Mouse (Mus musculus) layer of hippocampus, adult 2 months (tissue): ENCODE data around the gene Sf3b1. TPM values are rescaled to one million over a fixed set of nuclear protein-coding genes. Genes with fewer than 3 reads are reported as not detected.
"Not testable (repeated sequence)": the region's sequence is repeated elsewhere in the genome, so short reads cannot be mapped to it uniquely, and the experiment has no call there.

ENCODE experiments used
- DNase-seq, 2 experiments: peaks; one replicate each; pipeline ENCODE4 v3.0.0; 2022; ENCODE audit warnings: low spot score in 2 of 2
- H3K27ac ChIP-seq: fragments of 200-600 bp; 2 replicates; pipeline ENCODE4 v1.8.1; 2022
- H3K4me3 ChIP-seq: fragments of 200-600 bp; 2 replicates; pipeline ENCODE4 v1.8.1; 2022; ENCODE audit warnings: mild to moderate bottlenecking
- CTCF ChIP-seq: fragments of 200-600 bp; conservative IDR thresholded peaks from 2 replicates; pipeline ENCODE4 v1.8.1; 2022; ENCODE audit warnings: antibody characterized with exemption, mild to moderate bottlenecking, moderate library complexity
- total RNA-seq, 2 experiments: library from RNA; stranded (reverse); gene quantifications; 2 replicates each; pipeline ENCODE4 v1.2.3; 2021

Gene Sf3b1
- total RNA-seq, 2 experiments from 2014 or later = 170 to 175 TPM

GRCm38 (mm10) chr1:54960613-54961165, 66.6 kb downstream of the Sf3b1 start:
- H3K27ac ChIP-seq = no peak overlapping the region
- H3K4me3 ChIP-seq = no peak overlapping the region

GRCm38 (mm10) chr1:54958525-54958924, 68.8 kb downstream of the Sf3b1 start:
- DNase-seq = no peak
- no peak overlapping the region for H3K27ac ChIP-seq
- H3K4me3 ChIP-seq = no peak overlapping the region
- TF ChIP-seq CTCF = peak; percentile 64

More at GRCm38 (mm10) chr1:54960613-54961165, 66.6 kb downstream of the Sf3b1 start:
- no peak for TF ChIP-seq CTCF
- DNase-seq = no peak

DNA sequence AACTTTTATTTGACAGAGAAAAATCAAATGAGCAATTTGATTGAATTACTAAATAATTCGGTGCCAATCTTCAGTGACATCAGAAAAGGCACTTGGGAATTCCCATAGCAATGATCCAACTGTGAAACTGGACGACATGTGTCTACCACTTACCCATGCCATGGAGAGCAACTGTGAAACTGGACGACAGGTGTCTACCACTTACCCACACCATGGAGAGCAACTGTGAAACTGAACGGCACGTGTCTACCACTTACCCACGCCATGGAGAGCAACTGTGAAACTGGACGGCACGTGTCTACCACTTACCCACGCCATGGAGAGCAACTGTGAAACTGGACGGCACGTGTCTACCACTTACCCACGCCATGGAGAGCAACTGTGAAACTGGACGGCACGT, 70.3 kb downstream of the Sf3b1 start:
- DNase-seq, H3K27ac ChIP-seq, H3K4me3 ChIP-seq: not testable (repeated sequence)

DNA sequence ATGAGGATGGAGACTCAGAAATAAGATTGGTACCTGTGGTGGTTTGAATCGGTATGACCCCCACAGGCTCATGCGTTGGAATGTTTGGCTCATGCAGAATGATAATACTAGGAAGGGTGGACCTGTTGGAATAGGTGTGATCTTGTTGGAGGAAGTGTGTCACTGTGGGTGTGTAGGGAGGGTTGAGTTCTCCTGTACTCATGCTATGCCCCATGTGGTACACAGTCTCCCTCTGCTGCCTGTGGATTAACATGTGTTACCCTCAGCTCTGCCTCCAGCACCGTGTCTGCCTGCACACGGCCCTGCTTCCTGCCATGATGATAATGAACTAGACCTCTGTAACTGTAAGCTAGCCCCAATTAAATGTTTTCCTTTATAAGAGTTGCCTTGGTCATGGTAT, 72.4 kb downstream of the Sf3b1 start:
- DNase-seq = no peak
- TF ChIP-seq CTCF = no peak
- H3K27ac ChIP-seq = no peak overlapping the region
- H3K4me3 ChIP-seq = no peak overlapping the region

- TF ChIP-seq CTCF = no peak
- DNase-seq = no peak
- Histone ChIP-seq H3K4me3 (no peak overlapping the region), H3K27ac (no peak overlapping the region)
These were observed 82.6 kb downstream of the Sf3b1 start for GRCm38 (mm10) chr1:54944648-54945047.

DNA sequence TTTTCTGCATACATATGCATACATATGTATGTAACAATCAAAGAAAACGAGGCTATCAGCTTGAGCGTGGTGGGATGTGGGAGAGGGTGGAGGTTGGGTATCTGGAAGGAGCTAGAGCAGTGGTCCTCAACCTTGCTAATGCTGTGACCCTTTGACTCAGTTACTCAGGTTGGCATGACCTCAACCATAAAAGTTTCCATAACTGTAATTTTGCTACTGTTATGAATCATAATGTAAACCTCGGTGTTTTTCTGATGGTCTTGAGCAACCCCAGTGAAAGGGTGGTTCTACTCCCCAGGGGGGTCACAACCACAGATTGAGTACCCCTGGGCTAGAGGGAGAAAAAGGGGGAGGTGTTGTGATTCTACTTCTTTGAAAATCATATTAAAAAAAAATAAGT, 91.8 kb downstream of the Sf3b1 start:
- Histone ChIP-seq H3K27ac (no peak overlapping the region), H3K4me3 (no peak overlapping the region)
- no peak for DNase-seq
- no peak for TF ChIP-seq CTCF

Other genes starting within 250 kb of the Sf3b1 start
- 10 to 100 TPM in 1 of 2 experiments, 1 to 10 TPM in 1; 8.8 to 14.5 TPM for gene Ankrd44, start 101.1 kb downstream of the Sf3b1 start, total RNA-seq
- gene Coq10b, start 25.3 kb upstream of the Sf3b1 start, total RNA-seq = 10 to 100 TPM; 15.2 to 16.8 TPM
- gene Hspe1, start 60.7 kb upstream of the Sf3b1 start, total RNA-seq = 10 to 100 TPM; 92.2 to 97.4 TPM
- gene Hspd1, start 60.8 kb upstream of the Sf3b1 start, total RNA-seq = 100 to 1,000 TPM; 160 to 172 TPM
- 10 to 100 TPM; 56.8 to 59.4 TPM for gene Mob4, start 103.8 kb upstream of the Sf3b1 start, total RNA-seq
- 10 to 100 TPM; 32.2 to 35.8 TPM for gene Rftn2, start 199.3 kb upstream of the Sf3b1 start, total RNA-seq
- gene Mars2, start 209.7 kb upstream of the Sf3b1 start, total RNA-seq = 1 to 10 TPM; 8.8 to 9.5 TPM